Mouse (Mus musculus): ENCODE results near the gene Nrtn. TPM values are rescaled to one million over a fixed set of nuclear protein-coding genes. Genes with fewer than 3 reads are reported as not detected.

Gene Nrtn
- polyA plus RNA-seq, 1 experiment from 2014 or later: 9.5 TPM

Other genes starting within 250 kb of the Nrtn start
- not detected in 2 replicates for gene Znrf4, start 245.1 kb downstream of the Nrtn start, polyA plus RNA-seq (2014; fragmentation: Nextera tagmentation; extraction: Ambion mirVana)
- 1.6 and 1.8 TPM in 2 replicates for gene Gm20219, start 203.1 kb downstream of the Nrtn start, polyA plus RNA-seq (2014; fragmentation: Nextera tagmentation; extraction: Ambion mirVana)
- 53.0 and 72.3 TPM in 2 replicates for gene Safb2, start 172.9 kb downstream of the Nrtn start, polyA plus RNA-seq (2014; fragmentation: Nextera tagmentation; extraction: Ambion mirVana)
- gene Safb, start 172.7 kb downstream of the Nrtn start, polyA plus RNA-seq (2014; fragmentation: Nextera tagmentation; extraction: Ambion mirVana): 81.2 and 102 TPM in 2 replicates
- gene 2410015M20Rik, start 147.8 kb downstream of the Nrtn start, polyA plus RNA-seq (2014; fragmentation: Nextera tagmentation; extraction: Ambion mirVana): 234 and 245 TPM in 2 replicates
- gene Rpl36, start 144.1 kb downstream of the Nrtn start, polyA plus RNA-seq (2014; fragmentation: Nextera tagmentation; extraction: Ambion mirVana): 2,148 and 2,776 TPM in 2 replicates
- gene Lonp1, start 130.6 kb downstream of the Nrtn start, polyA plus RNA-seq (2014; fragmentation: Nextera tagmentation; extraction: Ambion mirVana): 45.9 and 63.2 TPM in 2 replicates
- gene Catsperd, start 129.4 kb downstream of the Nrtn start, polyA plus RNA-seq (2014; fragmentation: Nextera tagmentation; extraction: Ambion mirVana): 1.2 and 1.3 TPM in 2 replicates
- gene Ranbp3, start 84.2 kb downstream of the Nrtn start, polyA plus RNA-seq (2014; fragmentation: Nextera tagmentation; extraction: Ambion mirVana): 80.7 and 107 TPM in 2 replicates
- 447 and 572 TPM in 2 replicates for gene Ndufa11, start 39.8 kb downstream of the Nrtn start, polyA plus RNA-seq (2014; fragmentation: Nextera tagmentation; extraction: Ambion mirVana)
- 17.6 and 23.6 TPM in 2 replicates for gene Vmac, start 39.5 kb downstream of the Nrtn start, polyA plus RNA-seq (2014; fragmentation: Nextera tagmentation; extraction: Ambion mirVana)
- gene Dus3l, start 7.2 kb upstream of the Nrtn start, polyA plus RNA-seq (2014; fragmentation: Nextera tagmentation; extraction: Ambion mirVana): 37.8 and 48.0 TPM in 2 replicates
- gene Prr22, start 12.7 kb upstream of the Nrtn start, polyA plus RNA-seq (2014; fragmentation: Nextera tagmentation; extraction: Ambion mirVana): 1.7 and 2.3 TPM in 2 replicates
- 2.3 and 3.9 TPM in 2 replicates for gene Rfx2, start 73.5 kb upstream of the Nrtn start, polyA plus RNA-seq (2014; fragmentation: Nextera tagmentation; extraction: Ambion mirVana)
- gene Acsbg2, start 116.9 kb upstream of the Nrtn start, polyA plus RNA-seq (2014; fragmentation: Nextera tagmentation; extraction: Ambion mirVana): not detected in 2 replicates
- gene 1700061G19Rik, start 117.9 kb upstream of the Nrtn start, polyA plus RNA-seq (2014; fragmentation: Nextera tagmentation; extraction: Ambion mirVana): 0.15 and 0.30 TPM in 2 replicates
- gene Mllt1, start 177.9 kb upstream of the Nrtn start, polyA plus RNA-seq (2014; fragmentation: Nextera tagmentation; extraction: Ambion mirVana): 35.5 and 35.8 TPM in 2 replicates
- not detected in 2 replicates for gene Acer1, start 224.6 kb upstream of the Nrtn start, polyA plus RNA-seq (2014; fragmentation: Nextera tagmentation; extraction: Ambion mirVana)
- 173 and 206 TPM in 2 replicates for gene Clpp, start 232.8 kb upstream of the Nrtn start, polyA plus RNA-seq (2014; fragmentation: Nextera tagmentation; extraction: Ambion mirVana)
- 54.8 and 55.8 TPM in 2 replicates for gene Alkbh7, start 239.8 kb upstream of the Nrtn start, polyA plus RNA-seq (2014; fragmentation: Nextera tagmentation; extraction: Ambion mirVana)
- 1.4 TPM in 1 of 2 replicates, not detected in the other for gene Pspn, start 242.5 kb upstream of the Nrtn start, polyA plus RNA-seq (2014; fragmentation: Nextera tagmentation; extraction: Ambion mirVana)

Data from kidney, embryonic 14.5 days (tissue).